Mouse (Mus musculus) CH12.LX (cell line): ENCODE measurements around the gene Hhip. TPM values are rescaled to one million over a fixed set of nuclear protein-coding genes. Genes with fewer than 3 reads are reported as not detected.
A peak's percentile ranks its signal among the peaks of the same experiment; 100 is the strongest.

ENCODE experiments used
- DNase-seq: peaks from one replicate; pipeline ENCODE4 v3.0.0-alpha.2; 2013; ENCODE audit errors: extremely low read depth
- H3K27ac ChIP-seq: 2 replicates; pipeline ENCODE4 v1.5.1; 2012; ENCODE audit warnings: low read depth, mild to moderate bottlenecking, control low read depth, moderate library complexity; ENCODE audit not compliant: insufficient read depth
- H3K27me3 ChIP-seq: replicated peaks from 2 replicates; pipeline ENCODE3; 2012; ENCODE audit warnings: inconsistent platforms
- H3K36me3 ChIP-seq, 2 experiments: replicated peaks in 1 of 2; 2 replicates each; pipeline versions ENCODE3 to v1.6.1; 2012; ENCODE audit warnings: inconsistent platforms in 1 of 2, low read length in 1 of 2, mild to moderate bottlenecking in 1 of 2, mixed read lengths in 1 of 2, moderate library complexity in 1 of 2; ENCODE audit not compliant: control insufficient read depth in 1 of 2, insufficient read depth in 1 of 2
- H3K4me1 ChIP-seq, 2 experiments: 2 replicates each; pipeline ENCODE4 v1.6.1; 2012; ENCODE audit warnings: inconsistent platforms in 1 of 2, moderate library complexity in 1 of 2; ENCODE audit not compliant: insufficient read depth in 2 of 2, control insufficient read depth in 1 of 2
- H3K4me2 ChIP-seq: 2 replicates; pipeline ENCODE4 v1.6.1; 2012; ENCODE audit warnings: low read depth, mild to moderate bottlenecking, control low read depth; ENCODE audit not compliant: poor library complexity, insufficient read depth, severe bottlenecking
- H3K4me3 ChIP-seq, 3 experiments: fragments of 150-350 bp in 1 of 3; sonication (generic) in 1 of 3; replicated peaks in 1 of 3; 2 replicates each; pipeline versions ENCODE3 to v1.5.1; 2011 to 2012; ENCODE audit warnings: low read depth in 2 of 3, low read length in 2 of 3, mild to moderate bottlenecking in 2 of 3, moderate library complexity in 2 of 3, control low read depth in 1 of 3, improper control_type of control experiment in 1 of 3, inconsistent platforms in 1 of 3, mixed read lengths in 1 of 3; ENCODE audit not compliant: poor library complexity in 1 of 3
- H3K79me2 ChIP-seq: replicated peaks from 2 replicates; pipeline ENCODE4 v1.6.1; 2012; ENCODE audit warnings: mild to moderate bottlenecking, moderate library complexity; ENCODE audit not compliant: control insufficient read depth, poor library complexity, insufficient read depth, severe bottlenecking; ENCODE audit errors: extremely low read depth
- H3K9ac ChIP-seq: 2 replicates; pipeline ENCODE4 v1.6.1; 2012; ENCODE audit warnings: low read depth, mild to moderate bottlenecking, control low read depth, moderate library complexity; ENCODE audit not compliant: insufficient read depth
- H3K9me3 ChIP-seq: replicated peaks from 2 replicates; pipeline ENCODE3; 2012; ENCODE audit warnings: low read length, inconsistent platforms, mixed read lengths
- BHLHE40 ChIP-seq: IDR thresholded peaks from 2 replicates; pipeline ENCODE4 v1.6.1; 2011; ENCODE audit warnings: mild to moderate bottlenecking, low read depth, low read length, improper control_type of control experiment
- CHD1 ChIP-seq: IDR thresholded peaks from 2 replicates; pipeline ENCODE4 v1.6.1; 2012; ENCODE audit warnings: low read depth, low read length, improper control_type of control experiment, inconsistent platforms
- CHD2 ChIP-seq: IDR thresholded peaks from 2 replicates; pipeline ENCODE4 v1.6.1; 2011; ENCODE audit warnings: low read length, improper control_type of control experiment
- E2F4 ChIP-seq: IDR thresholded peaks from 2 replicates; pipeline ENCODE4 v1.6.1; 2011; ENCODE audit warnings: low read depth, low read length, improper control_type of control experiment; ENCODE audit not compliant: insufficient replicate concordance
- ELF1 ChIP-seq: IDR thresholded peaks from 2 replicates; pipeline ENCODE4 v1.6.1; 2014; ENCODE audit warnings: low read depth, mild to moderate bottlenecking, inconsistent platforms, low read length, improper control_type of control experiment
- EP300 ChIP-seq: IDR thresholded peaks from 2 replicates; pipeline ENCODE4 v1.6.1; 2011; ENCODE audit warnings: low read length, improper control_type of control experiment
- ETS1 ChIP-seq: conservative IDR thresholded peaks from 2 replicates; pipeline ENCODE4 v1.6.1; 2012; ENCODE audit warnings: low read depth, mild to moderate bottlenecking, inconsistent platforms, low read length, improper control_type of control experiment, moderate library complexity
- HCFC1 ChIP-seq: IDR thresholded peaks from 2 replicates; pipeline ENCODE4 v1.6.1; 2012; ENCODE audit warnings: low read depth, mild to moderate bottlenecking, inconsistent platforms, low read length, improper control_type of control experiment
- JUN ChIP-seq: IDR thresholded peaks from 2 replicates; pipeline ENCODE4 v1.6.1; 2011; ENCODE audit warnings: low read depth, mild to moderate bottlenecking, low read length, improper control_type of control experiment, moderate library complexity; ENCODE audit not compliant: insufficient read depth
- MAX ChIP-seq: IDR thresholded peaks from 2 replicates; pipeline ENCODE4 v1.6.1; 2011; ENCODE audit warnings: low read length, improper control_type of control experiment
- MAZ ChIP-seq: IDR thresholded peaks from 2 replicates; pipeline ENCODE4 v1.6.1; 2012; ENCODE audit warnings: low read depth, mild to moderate bottlenecking, inconsistent platforms, low read length, improper control_type of control experiment, moderate library complexity
- NELFE ChIP-seq: IDR thresholded peaks from 2 replicates; pipeline ENCODE4 v1.6.1; 2011; ENCODE audit warnings: low read depth, low read length, improper control_type of control experiment
- NRF1 ChIP-seq: IDR thresholded peaks from 2 replicates; pipeline ENCODE4 v1.6.1; 2014; ENCODE audit warnings: low read depth, mild to moderate bottlenecking, inconsistent platforms, low read length, improper control_type of control experiment, moderate library complexity
- PAX5 ChIP-seq: IDR thresholded peaks from 2 replicates; pipeline ENCODE4 v1.6.1; 2012; ENCODE audit warnings: low read length, inconsistent platforms, mixed read lengths
- POLR2A ChIP-seq: IDR thresholded peaks from 2 replicates; pipeline ENCODE4 v1.6.1; 2011; ENCODE audit warnings: low read depth, mild to moderate bottlenecking, improper control_type of control experiment, low read length
- SIN3A ChIP-seq: IDR thresholded peaks from 2 replicates; pipeline ENCODE4 v1.6.1; 2012; ENCODE audit warnings: low read length, improper control_type of control experiment, inconsistent platforms
- TBP ChIP-seq: conservative IDR thresholded peaks from 2 replicates; pipeline ENCODE4 v1.6.1; 2011; ENCODE audit warnings: low read depth, low read length, improper control_type of control experiment
- TCF12 ChIP-seq: IDR thresholded peaks from 2 replicates; pipeline ENCODE4 v1.6.1; 2014; ENCODE audit warnings: low read depth, mild to moderate bottlenecking, inconsistent platforms, low read length, improper control_type of control experiment
- USF1 ChIP-seq: IDR thresholded peaks from 2 replicates; pipeline ENCODE4 v1.6.1; 2014; ENCODE audit warnings: low read depth, mild to moderate bottlenecking, inconsistent platforms, low read length, improper control_type of control experiment
- USF2 ChIP-seq: conservative IDR thresholded peaks from 2 replicates; pipeline ENCODE4 v1.6.1; 2011; ENCODE audit warnings: low read depth, low read length, improper control_type of control experiment
- dilution Hi-C: fragments of 300-500 bp; cut with MboI; formaldehyde crosslinking; loops from 2 replicates; pipeline ENCODE4 v1.14.3; 2020; ENCODE audit warnings: low sequenced_read_pairs; ENCODE audit not compliant: extremely low pct_unique_long_range_greater_than_20kb, extremely low pct_ligation_motif_present
- in situ Hi-C: fragments of 300-500 bp; cut with MboI; formaldehyde crosslinking; loops from 3 replicates; pipeline ENCODE4 v1.14.3; 2019; ENCODE audit warnings: low sequenced_read_pairs, low pct_ligation_motif_present, low pct_unique_long_range_greater_than_20kb, mixed read lengths
- polyA plus RNA-seq: library from polyadenylated mRNA; unstranded; fragments of >175 nt; gene quantifications from 2 replicates; pipeline ENCODE4 v1.2.1, GENCODE M21; 2012; ENCODE audit warnings: low read depth; ENCODE audit not compliant: insufficient read length
- total RNA-seq, 2 experiments: library from RNA; depleted of rRNA; stranded (reverse); fragments of 300-350 nt in 1 of 2; fragments of >200 nt in 1 of 2; gene quantifications; 2 replicates each; pipeline ENCODE4 v1.2.3; 2012 to 2014

The Hhip gene
- total and polyA plus RNA-seq, 3 experiments = not detected

- TF ChIP-seq NELFE = no peak
- TF ChIP-seq POLR2A = no peak
- TF ChIP-seq CHD2 = no peak
- TF ChIP-seq TBP = no peak
- no peak for TF ChIP-seq E2F4
- TF ChIP-seq HCFC1 = no peak
- TF ChIP-seq CHD1 = no peak
- no peak for TF ChIP-seq SIN3A
- TF ChIP-seq ETS1 = peak; percentile 47; the same call in 1 of the 2 replicates
- TF ChIP-seq MAZ = 0 out of 2 replicates have a peak, but pooled peaks have one; percentile 73
- TF ChIP-seq TCF12 = no peak
- no peak; the same call in 1 of the 2 replicates for TF ChIP-seq MAX
- TF ChIP-seq PAX5 = no peak
- TF ChIP-seq BHLHE40 = peak; percentile 94
Measured at GRCm38 (mm10) chr8:80051494-80051893, 6.3 kb downstream of the Hhip start (continued).

GRCm38 (mm10) chr8:80049256-80050005 lies 8.4 kb downstream of the Hhip start:
- in situ Hi-C loops = loop anchor here (25.0 kb wide), 1 partner anchor 312 kb away; no protein-coding TSS in a partner anchor
- no peaks in the 10 kb centered on the region for H3K79me2 ChIP-seq
- no peaks in the 10 kb centered on the region for H3K36me3 ChIP-seq
- peaks cover 3% of the 10 kb centered on the region for H3K27me3 ChIP-seq
- no peaks in the 10 kb centered on the region for H3K9me3 ChIP-seq
- H3K4me2 ChIP-seq = no peak overlapping the region
- dilution Hi-C loops = no loop called here
- peaks cover 0 to 13% of the 10 kb centered on the region in 2 experiments; a peak in 2 of 4 replicates for H3K4me1 ChIP-seq
- DNase-seq = no peak
- no peak for TF ChIP-seq NELFE
- TF ChIP-seq TBP = no peak
- no peak overlapping the region for H3K9ac ChIP-seq
- no peak overlapping the region for H3K27ac ChIP-seq
- H3K4me3 ChIP-seq = no peak overlapping the region

- Histone ChIP-seq H3K9ac (no peak overlapping the region), H3K9me3 (no peaks in the 10 kb centered on the region), H3K27ac (no peak overlapping the region), H3K4me3 (no peak overlapping the region), H3K27me3 (peaks cover 3% of the 10 kb centered on the region), H3K4me1 (peaks cover 0 to 13% of the 10 kb centered on the region in 2 experiments; a peak in 2 of 4 replicates), H3K4me2 (no peak overlapping the region), H3K79me2 (no peaks in the 10 kb centered on the region), H3K36me3 (no peaks in the 10 kb centered on the region)
- in situ Hi-C loops = no loop called here
- dilution Hi-C loops = no loop called here
- no peak for DNase-seq
- TF ChIP-seq ELF1 (no peak), E2F4 (no peak), JUN (no peak), NRF1 (no peak), BHLHE40 (no peak), USF1 (no peak), USF2 (no peak), NELFE (no peak), EP300 (no peak), MAZ (no peak), SIN3A (no peak), ETS1 (no peak)
Measured at GRCm38 (mm10) chr8:80048256-80048655, 9.6 kb downstream of the Hhip start.
